Mouse (Mus musculus) CD4-positive helper T cell, adult 2 months (primary cell): ENCODE measurements around the gene Kmt2a.
A peak's percentile ranks its signal among the peaks of the same experiment; 100 is the strongest.

Experiments
- DNase-seq: peaks from one replicate; pipeline ENCODE4 v3.0.0-alpha.2; 2012; ENCODE audit warnings: low read depth, missing footprints, low spot score

Gene Kmt2a

GRCm38 (mm10) chr9:44881221-44881871, at the start of gene Kmt2a:
TSS of gene Kmt2a (minus strand) at chr9:44881296.
- DNase-seq: peak; percentile 98

GRCm38 (mm10) chr9:44921543-44921942, 40.4 kb upstream of the Kmt2a start:
- DNase-seq: no peak

GRCm38 (mm10) chr9:44921123-44921468, 40.0 kb upstream of the Kmt2a start:
- no peak for DNase-seq

- peak; percentile 90 for DNase-seq
These were observed 39.5 kb upstream of the Kmt2a start, which contains the start of gene Atp5l for GRCm38 (mm10) chr9:44920374-44921122. TSS of gene Atp5l (minus strand) at chr9:44920742.

- no peak for DNase-seq
These were observed 38.5 kb upstream of the Kmt2a start for GRCm38 (mm10) chr9:44919606-44920005.

- peak; percentile 81 for DNase-seq
These were observed 35.1 kb upstream of the Kmt2a start for GRCm38 (mm10) chr9:44916196-44916595.

GRCm38 (mm10) chr9:44914706-44915105, 33.6 kb upstream of the Kmt2a start:
- no peak for DNase-seq

- DNase-seq: no peak
These were observed 30.3 kb upstream of the Kmt2a start for GRCm38 (mm10) chr9:44911365-44911764.

- no peak for DNase-seq
These were observed 24.5 kb upstream of the Kmt2a start for GRCm38 (mm10) chr9:44905620-44906019.

- no peak for DNase-seq
These were observed 23.9 kb upstream of the Kmt2a start for GRCm38 (mm10) chr9:44904964-44905363.

- DNase-seq: no peak
These were observed 22.8 kb upstream of the Kmt2a start for GRCm38 (mm10) chr9:44903856-44904255.

- DNase-seq: no peak
These were observed 19.3 kb upstream of the Kmt2a start for GRCm38 (mm10) chr9:44900402-44900801.

GRCm38 (mm10) chr9:44899716-44900115, 18.6 kb upstream of the Kmt2a start:
- no peak for DNase-seq

- no peak for DNase-seq
These were observed 15.9 kb upstream of the Kmt2a start for GRCm38 (mm10) chr9:44897024-44897423.

- no peak for DNase-seq
These were observed 11.6 kb upstream of the Kmt2a start for GRCm38 (mm10) chr9:44892664-44893063.

GRCm38 (mm10) chr9:44891210-44891609, 10.1 kb upstream of the Kmt2a start:
- DNase-seq: no peak

GRCm38 (mm10) chr9:44890122-44890521, 9.0 kb upstream of the Kmt2a start:
- no peak for DNase-seq

- DNase-seq: no peak
These were observed 7.1 kb upstream of the Kmt2a start for GRCm38 (mm10) chr9:44888114-44888624.

- DNase-seq: peak; percentile 54
These were observed 2.0 kb upstream of the Kmt2a start for GRCm38 (mm10) chr9:44882981-44883569.

GRCm38 (mm10) chr9:44882436-44882980, 1.4 kb upstream of the Kmt2a start:
- peak; percentile 73 for DNase-seq

GRCm38 (mm10) chr9:44881941-44882435, 892 bp upstream of the Kmt2a start:
- peak; percentile 78 for DNase-seq
